Mouse (Mus musculus) stomach, embryonic 16.5 days (tissue): ENCODE data around the gene Hs6st3. TPM values are rescaled to one million over a fixed set of nuclear protein-coding genes. Genes with fewer than 3 reads are reported as not detected.

Experiments used
- ATAC-seq: fragments of 200-750 bp; cut with Nextera tagmentation; 2 replicates; pipeline ENCODE4 v1.8.0; 2017; ENCODE audit warnings: moderate number of reproducible peaks, moderate TSS enrichment; ENCODE audit not compliant: insufficient read depth, low FRiP score
- H3K27ac ChIP-seq: fragments of 300-500 bp; sonication (generic); 2 replicates; pipeline ENCODE4 v1.5.1; 2014; ENCODE audit warnings: low read length
- H3K27me3 ChIP-seq: fragments of 300-500 bp; sonication (generic); 2 replicates; pipeline ENCODE4 v1.6.1; 2014; ENCODE audit warnings: low read length, control low read depth, mixed read lengths; ENCODE audit not compliant: control insufficient read depth, insufficient read depth
- H3K36me3 ChIP-seq: fragments of 300-500 bp; sonication (generic); 2 replicates; pipeline ENCODE4 v1.6.1; 2014; ENCODE audit warnings: low read length; ENCODE audit not compliant: control insufficient read depth, insufficient read depth
- H3K4me1 ChIP-seq: fragments of 300-500 bp; sonication (generic); 2 replicates; pipeline ENCODE4 v1.6.1; 2014; ENCODE audit warnings: low read length, control low read depth, mixed read lengths; ENCODE audit not compliant: control insufficient read depth, insufficient read depth
- H3K4me2 ChIP-seq: fragments of 300-500 bp; sonication (generic); 2 replicates; pipeline ENCODE4 v1.6.1; 2014; ENCODE audit warnings: low read depth, low read length, mixed read lengths
- H3K4me3 ChIP-seq: fragments of 300-500 bp; sonication (generic); replicated peaks from 2 replicates; pipeline ENCODE4 v1.5.1; 2014; ENCODE audit warnings: mild to moderate bottlenecking, low read length
- H3K9ac ChIP-seq: fragments of 300-500 bp; sonication (generic); 2 replicates; pipeline ENCODE4 v1.6.1; 2014; ENCODE audit warnings: low read length
- H3K9me3 ChIP-seq: fragments of 300-500 bp; sonication (generic); replicated peaks from 2 replicates; pipeline ENCODE4 v1.6.1; 2016; ENCODE audit warnings: low read length, control low read depth; ENCODE audit not compliant: control insufficient read depth
- WGBS: fragments of 180-500 bp; shearing (Covaris S2); extraction: QIAGEN DNeasy Blood & Tissue Kit; methylation state at CpG from one replicate; pipeline ENCODE4 v1.1.7; 2014; 5-methylcytosine and 5-hydroxymethylcytosine counted together
- polyA plus RNA-seq: library from polyadenylated mRNA; unstranded; fragments of >200 nt; fragmentation: Nextera tagmentation; extraction: Ambion mirVana; gene quantifications from 2 replicates; pipeline ENCODE4 v1.2.1, GENCODE M21; 2015

Hs6st3 gene
- polyA plus RNA-seq, 1 experiment from 2014 or later = not detected

- WGBS = 86% methylated on average over 16 of the region's 16 CpGs
- H3K27ac ChIP-seq = no peak overlapping the region
- H3K4me1 ChIP-seq = no peaks in the 10 kb centered on the region
- no peaks in the 10 kb centered on the region for H3K27me3 ChIP-seq
- no peak overlapping the region for H3K4me3 ChIP-seq
- ATAC-seq = no peak
- H3K4me2 ChIP-seq = no peak overlapping the region
- no peak overlapping the region for H3K9ac ChIP-seq
- no peaks in the 10 kb centered on the region for H3K9me3 ChIP-seq
- H3K36me3 ChIP-seq = no peaks in the 10 kb centered on the region
These were observed 532.9 kb downstream of the Hs6st3 start for GRCm38 (mm10) chr14:119670836-119671587.

- Histone ChIP-seq H3K9ac (no peak overlapping the region), H3K27me3 (no peaks in the 10 kb centered on the region), H3K36me3 (no peaks in the 10 kb centered on the region), H3K4me1 (no peaks in the 10 kb centered on the region), H3K27ac (no peak overlapping the region), H3K4me2 (no peak overlapping the region), H3K9me3 (no peaks in the 10 kb centered on the region), H3K4me3 (no peak overlapping the region)
- WGBS = 86% methylated on average over 11 of the region's 11 CpGs
- ATAC-seq = no peak
These were observed 540.4 kb downstream of the Hs6st3 start for GRCm38 (mm10) chr14:119678574-119678973.

GRCm38 (mm10) chr14:119680052-119680451 is 541.9 kb downstream of the Hs6st3 start:
- 82% methylated on average over 4 of the region's 4 CpGs for WGBS
- Histone ChIP-seq H3K36me3 (no peaks in the 10 kb centered on the region), H3K9me3 (no peaks in the 10 kb centered on the region), H3K4me3 (no peak overlapping the region), H3K27ac (no peak overlapping the region), H3K4me2 (no peak overlapping the region), H3K27me3 (no peaks in the 10 kb centered on the region), H3K9ac (no peak overlapping the region), H3K4me1 (no peaks in the 10 kb centered on the region)
- ATAC-seq = no peak

GRCm38 (mm10) chr14:119687885-119688284 is 549.7 kb downstream of the Hs6st3 start:
- Histone ChIP-seq H3K9ac (no peak overlapping the region), H3K9me3 (no peaks in the 10 kb centered on the region), H3K27me3 (no peaks in the 10 kb centered on the region), H3K4me3 (no peak overlapping the region), H3K27ac (no peak overlapping the region), H3K4me1 (no peaks in the 10 kb centered on the region), H3K36me3 (no peaks in the 10 kb centered on the region), H3K4me2 (no peak overlapping the region)
- ATAC-seq = 0 out of 2 replicates have a peak, but pooled peaks have one; percentile 33
- WGBS = 69% methylated on average over 2 of the region's 2 CpGs

- no peak overlapping the region for H3K9ac ChIP-seq
- H3K4me3 ChIP-seq = no peak overlapping the region
- no peaks in the 10 kb centered on the region for H3K4me1 ChIP-seq
- no peak for ATAC-seq
- 92% methylated on average over 4 of the region's 4 CpGs for WGBS
- H3K9me3 ChIP-seq = no peaks in the 10 kb centered on the region
- H3K27me3 ChIP-seq = no peaks in the 10 kb centered on the region
- H3K4me2 ChIP-seq = no peak overlapping the region
- H3K27ac ChIP-seq = no peak overlapping the region
- no peaks in the 10 kb centered on the region for H3K36me3 ChIP-seq
These were observed 561.8 kb downstream of the Hs6st3 start for GRCm38 (mm10) chr14:119699982-119700381.

GRCm38 (mm10) chr14:119714712-119715111 is 576.6 kb downstream of the Hs6st3 start:
- no peak for ATAC-seq
- Histone ChIP-seq H3K36me3 (no peaks in the 10 kb centered on the region), H3K4me2 (no peak overlapping the region), H3K9ac (no peak overlapping the region), H3K4me1 (no peaks in the 10 kb centered on the region), H3K27me3 (no peaks in the 10 kb centered on the region), H3K27ac (no peak overlapping the region), H3K9me3 (no peaks in the 10 kb centered on the region), H3K4me3 (no peak overlapping the region)
- WGBS = 72% methylated on average over 3 of the region's 3 CpGs

- H3K9ac ChIP-seq = no peak overlapping the region
- no peak for ATAC-seq
- H3K4me2 ChIP-seq = no peak overlapping the region
- H3K4me3 ChIP-seq = no peak overlapping the region
- H3K9me3 ChIP-seq = no peaks in the 10 kb centered on the region
- 55% methylated on average over 1 of the region's 1 CpGs for WGBS
- H3K36me3 ChIP-seq = no peaks in the 10 kb centered on the region
- H3K27me3 ChIP-seq = no peaks in the 10 kb centered on the region
- no peak overlapping the region for H3K27ac ChIP-seq
- H3K4me1 ChIP-seq = no peaks in the 10 kb centered on the region
These were observed 579.2 kb downstream of the Hs6st3 start for GRCm38 (mm10) chr14:119717323-119717722.

GRCm38 (mm10) chr14:119725102-119725501 is 587.0 kb downstream of the Hs6st3 start:
- no peak overlapping the region for H3K4me2 ChIP-seq
- no peaks in the 10 kb centered on the region for H3K9me3 ChIP-seq
- no peaks in the 10 kb centered on the region for H3K4me1 ChIP-seq
- no peak overlapping the region for H3K27ac ChIP-seq
- H3K27me3 ChIP-seq = no peaks in the 10 kb centered on the region
- no peak overlapping the region for H3K9ac ChIP-seq
- no peak for ATAC-seq
- WGBS = 61% methylated on average over 6 of the region's 6 CpGs
- no peak overlapping the region for H3K4me3 ChIP-seq
- no peaks in the 10 kb centered on the region for H3K36me3 ChIP-seq

- Histone ChIP-seq H3K4me3 (no peak overlapping the region), H3K27ac (no peak overlapping the region), H3K9me3 (no peaks in the 10 kb centered on the region), H3K36me3 (no peaks in the 10 kb centered on the region), H3K4me1 (no peaks in the 10 kb centered on the region), H3K9ac (no peak overlapping the region), H3K4me2 (no peak overlapping the region), H3K27me3 (no peaks in the 10 kb centered on the region)
- 74% methylated on average over 7 of the region's 7 CpGs for WGBS
- ATAC-seq = no peak
These were observed 593.4 kb downstream of the Hs6st3 start for GRCm38 (mm10) chr14:119731436-119732080.
